Mouse (Mus musculus) forebrain, embryonic 16.5 days (tissue): ENCODE data around the gene Cfi. TPM values are rescaled to one million over a fixed set of nuclear protein-coding genes. Genes with fewer than 3 reads are reported as not detected.

Source experiments
- polyA plus RNA-seq: library from polyadenylated mRNA; unstranded; fragments of >200 nt; fragmentation: Nextera tagmentation; extraction: Ambion mirVana; gene quantifications from 2 replicates; pipeline ENCODE4 v1.2.1, GENCODE M21; 2015

The Cfi gene
- polyA plus RNA-seq, 1 experiment from 2014 or later: 0.22 TPM

Other genes with a start within 250 kb of the Cfi start
- gene Egf, start 80.6 kb upstream of the Cfi start, polyA plus RNA-seq: 1.4 and 3.0 TPM in 2 replicates
- gene Lrit3, start 31.9 kb upstream of the Cfi start, polyA plus RNA-seq: not detected in 2 replicates
- gene Rrh, start 13.3 kb upstream of the Cfi start, polyA plus RNA-seq: 0.25 TPM in 1 of 2 replicates, not detected in the other
- gene Gar1, start 4.5 kb upstream of the Cfi start, polyA plus RNA-seq: 44.7 and 45.3 TPM in 2 replicates
- gene Pla2g12a, start 42.7 kb downstream of the Cfi start, polyA plus RNA-seq: 32.2 and 34.0 TPM in 2 replicates
- gene Casp6, start 65.5 kb downstream of the Cfi start, polyA plus RNA-seq: 27.4 and 29.1 TPM in 2 replicates
- gene Mcub, start 134.3 kb downstream of the Cfi start, polyA plus RNA-seq: 4.7 and 7.4 TPM in 2 replicates
- gene Sec24b, start 225.7 kb downstream of the Cfi start, polyA plus RNA-seq: 30.7 and 33.6 TPM in 2 replicates